Mouse (Mus musculus): ENCODE measurements around the gene 1600012H06Rik. TPM values are rescaled to one million over a fixed set of nuclear protein-coding genes. Genes with fewer than 3 reads are reported as not detected.
"Not testable (repeated sequence)": the region's sequence is repeated elsewhere in the genome, so short reads cannot be mapped to it uniquely, and the experiment has no call there.

The 1600012H06Rik gene
- polyA plus RNA-seq (2016; fragmentation: Nextera tagmentation; extraction: Ambion mirVana): 37.5 and 39.5 TPM in 2 replicates

- peak; percentile 99 for ATAC-seq (ENCODE audit: low FRiP score)
- peak within 1 kb of the TSS; percentile 70 for H3K27ac ChIP-seq
- peak within 1 kb of the TSS; percentile 84 for H3K9ac ChIP-seq
- peaks cover 10% of the 10 kb centered on the region for H3K36me3 ChIP-seq
- H3K4me3 ChIP-seq: peak within 1 kb of the TSS; percentile 78
- peaks cover 17% of the 10 kb centered on the region for H3K4me1 ChIP-seq
- WGBS: under 1% methylated on average over 53 of the region's 54 CpGs
- peak within 1 kb of the TSS; percentile 84 for H3K4me2 ChIP-seq (replicated peaks)
- no peaks in the 10 kb centered on the region for H3K27me3 ChIP-seq
- no peaks in the 10 kb centered on the region for H3K9me3 ChIP-seq (replicated peaks)
Observed at GRCm38 (mm10) chr17:14943009-14943728, at the start of gene 1600012H06Rik, which contains the start of gene Wdr27. TSS of gene 1600012H06Rik (plus strand) at chr17:14943184. TSS of gene Wdr27 (minus strand) at chr17:14943158.

DNA sequence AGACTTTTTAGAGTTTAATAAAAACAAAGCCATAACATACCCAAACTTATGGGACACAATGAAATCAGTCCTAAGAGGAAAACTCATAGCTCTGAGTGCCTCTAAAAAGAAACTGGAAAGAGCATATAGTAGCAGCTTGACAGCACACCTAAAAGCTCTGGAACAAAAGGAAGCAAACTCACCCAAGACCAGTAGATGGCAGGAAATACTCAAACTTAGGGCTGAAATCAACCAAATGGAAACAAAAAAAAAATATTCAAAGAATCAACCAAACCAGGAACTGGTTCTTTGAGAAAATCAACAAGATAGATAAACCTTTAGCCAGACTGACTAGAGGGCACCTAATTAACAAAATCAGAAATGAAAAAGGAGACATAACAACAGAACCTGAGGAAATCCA, 47.9 kb upstream of the 1600012H06Rik start:
- not testable (repeated sequence) for H3K4me1 ChIP-seq; H3K4me3 ChIP-seq; H3K27me3 ChIP-seq; H3K9me3 ChIP-seq (replicated peaks); H3K36me3 ChIP-seq; H3K27ac ChIP-seq; H3K4me2 ChIP-seq (replicated peaks); ATAC-seq (ENCODE audit: low FRiP score); H3K9ac ChIP-seq

DNA sequence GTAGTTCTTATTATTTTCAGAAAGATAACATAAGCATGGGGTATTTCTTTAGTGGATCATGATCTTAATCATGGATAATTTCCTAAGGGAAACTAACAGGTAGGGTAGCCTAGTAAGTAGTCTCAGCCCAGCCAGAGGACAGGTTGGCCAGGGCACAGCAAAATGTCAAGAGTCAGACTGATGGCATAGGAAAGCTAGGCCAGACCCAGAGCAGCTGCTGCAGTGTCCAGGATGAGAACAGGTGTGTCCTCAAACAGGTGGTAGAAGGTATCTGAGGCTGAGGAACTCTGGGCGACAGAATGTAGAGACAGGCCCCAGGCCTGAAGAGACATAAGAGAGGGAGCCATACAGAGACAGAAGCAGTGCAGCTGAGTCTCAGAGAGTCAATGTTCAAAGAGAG, 44.0 kb upstream of the 1600012H06Rik start:
- Histone ChIP-seq H3K27me3 (no peaks in the 10 kb centered on the region), H3K4me3 (no peak overlapping the region), H3K4me2 (replicated peaks) (no peak overlapping the region), H3K9me3 (replicated peaks) (no peaks in the 10 kb centered on the region), H3K4me1 (no peaks in the 10 kb centered on the region), H3K36me3 (no peaks in the 10 kb centered on the region), H3K9ac (no peak overlapping the region), H3K27ac (no peak overlapping the region)
- ATAC-seq (ENCODE audit: low FRiP score): no peak
- WGBS: 71% methylated on average over 1 of the region's 1 CpGs

- no peaks in the 10 kb centered on the region for H3K36me3 ChIP-seq
- WGBS: 79% methylated on average over 3 of the region's 3 CpGs
- H3K4me3 ChIP-seq: no peak overlapping the region
- no peaks in the 10 kb centered on the region for H3K9me3 ChIP-seq (replicated peaks)
- H3K9ac ChIP-seq: no peak overlapping the region
- H3K4me1 ChIP-seq: no peaks in the 10 kb centered on the region
- ATAC-seq (ENCODE audit: low FRiP score): no peak
- H3K27ac ChIP-seq: no peak overlapping the region
- H3K27me3 ChIP-seq: no peaks in the 10 kb centered on the region
- H3K4me2 ChIP-seq (replicated peaks): no peak overlapping the region
Observed at GRCm38 (mm10) chr17:14903212-14903611, 39.8 kb upstream of the 1600012H06Rik start.

- H3K4me2 ChIP-seq (replicated peaks): no peak overlapping the region
Observed at GRCm38 (mm10) chr17:14904206-14904605, 38.8 kb upstream of the 1600012H06Rik start.

DNA sequence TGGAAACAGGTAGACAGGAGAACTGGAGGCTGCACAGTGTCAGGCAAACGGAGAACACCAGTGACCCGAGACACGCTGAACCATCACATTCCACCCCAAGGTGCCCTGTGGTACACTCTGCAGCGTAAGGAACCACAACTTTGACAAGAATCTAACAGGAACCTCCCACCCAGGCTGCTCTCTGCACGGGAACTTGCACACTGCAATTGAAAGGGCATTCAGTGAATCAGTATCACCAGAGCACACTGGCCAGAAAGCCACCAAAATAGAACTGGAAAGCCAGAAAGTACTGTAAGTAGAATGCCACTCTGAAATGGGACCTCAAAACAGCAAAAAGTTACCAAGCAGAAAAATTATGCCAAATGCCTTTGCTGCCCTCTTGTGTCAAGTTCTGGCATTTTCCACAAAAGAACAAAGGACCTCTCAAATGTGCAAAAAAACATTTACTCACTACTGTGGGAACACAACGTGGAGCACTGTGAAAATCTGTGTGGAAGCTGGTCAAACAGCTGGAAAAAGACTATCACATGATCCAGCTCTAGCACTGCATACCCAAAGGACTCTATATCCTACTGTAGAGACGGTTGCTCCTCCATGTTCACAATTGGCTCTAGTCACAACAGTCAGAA, 38.2 kb upstream of the 1600012H06Rik start:
- no peaks in the 10 kb centered on the region for H3K4me1 ChIP-seq
- no peaks in the 10 kb centered on the region for H3K36me3 ChIP-seq
- no peak overlapping the region for H3K27ac ChIP-seq
- H3K27me3 ChIP-seq: no peaks in the 10 kb centered on the region
- WGBS: 57% methylated on average over 7 of the region's 7 CpGs
- H3K4me3 ChIP-seq: no peak overlapping the region
- H3K9ac ChIP-seq: no peak overlapping the region
- H3K9me3 ChIP-seq (replicated peaks): no peaks in the 10 kb centered on the region
- ATAC-seq (ENCODE audit: low FRiP score): peak; percentile 57
- no peak overlapping the region for H3K4me2 ChIP-seq (replicated peaks)

More at GRCm38 (mm10) chr17:14904206-14904605, 38.8 kb upstream of the 1600012H06Rik start:
- Histone ChIP-seq H3K4me3 (no peak overlapping the region), H3K9me3 (replicated peaks) (no peaks in the 10 kb centered on the region), H3K9ac (no peak overlapping the region), H3K27me3 (no peaks in the 10 kb centered on the region), H3K36me3 (no peaks in the 10 kb centered on the region), H3K4me1 (no peaks in the 10 kb centered on the region), H3K27ac (no peak overlapping the region)
- ATAC-seq (ENCODE audit: low FRiP score): peak; percentile 53
- 90% methylated on average over 6 of the region's 6 CpGs for WGBS

- no peak for ATAC-seq (ENCODE audit: low FRiP score)
- Histone ChIP-seq H3K4me3 (no peak overlapping the region), H3K36me3 (no peaks in the 10 kb centered on the region), H3K27ac (no peak overlapping the region), H3K9ac (0 out of 2 replicates have a peak overlapping the region, but pooled peaks have one; percentile 10), H3K27me3 (no peaks in the 10 kb centered on the region), H3K4me1 (no peaks in the 10 kb centered on the region), H3K9me3 (replicated peaks) (no peaks in the 10 kb centered on the region), H3K4me2 (replicated peaks) (no peak overlapping the region)
- 27% methylated on average over 1 of the region's 1 CpGs for WGBS
Observed at GRCm38 (mm10) chr17:14906611-14907010, 36.4 kb upstream of the 1600012H06Rik start.

GRCm38 (mm10) chr17:14907136-14907535, 35.8 kb upstream of the 1600012H06Rik start:
- Histone ChIP-seq H3K4me1 (no peaks in the 10 kb centered on the region), H3K36me3 (no peaks in the 10 kb centered on the region), H3K4me3 (no peak overlapping the region), H3K27ac (no peak overlapping the region), H3K4me2 (replicated peaks) (no peak overlapping the region), H3K9ac (no peak overlapping the region), H3K9me3 (replicated peaks) (no peaks in the 10 kb centered on the region), H3K27me3 (no peaks in the 10 kb centered on the region)
- no peak for ATAC-seq (ENCODE audit: low FRiP score)
- WGBS: 77% methylated on average over 12 of the region's 12 CpGs

- 87% methylated on average over 5 of the region's 5 CpGs for WGBS
- Histone ChIP-seq H3K27me3 (no peaks in the 10 kb centered on the region), H3K4me1 (no peaks in the 10 kb centered on the region), H3K4me3 (no peak overlapping the region), H3K4me2 (replicated peaks) (no peak overlapping the region), H3K9me3 (replicated peaks) (no peaks in the 10 kb centered on the region), H3K27ac (no peak overlapping the region), H3K9ac (no peak overlapping the region), H3K36me3 (no peaks in the 10 kb centered on the region)
- ATAC-seq (ENCODE audit: low FRiP score): no peak
Observed at GRCm38 (mm10) chr17:14909331-14909730, 33.7 kb upstream of the 1600012H06Rik start.

DNA sequence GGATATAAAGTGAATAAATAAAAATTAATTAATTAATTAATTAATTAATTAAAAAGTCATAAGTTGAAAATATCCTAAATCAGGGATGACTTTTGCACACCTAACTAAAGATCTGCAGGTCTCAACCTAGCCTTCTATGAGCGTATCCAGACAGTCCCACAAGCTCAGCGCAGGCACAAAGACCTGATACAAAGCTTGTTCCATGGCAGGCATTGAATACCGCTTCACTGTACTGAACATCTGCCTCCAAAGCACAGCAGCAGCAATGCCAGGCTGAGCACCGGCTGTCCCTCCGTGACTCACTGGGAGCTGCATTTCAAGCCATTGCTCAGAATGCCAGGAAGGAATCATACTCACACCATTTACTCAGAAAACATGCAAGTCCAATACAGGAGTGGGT, 32.2 kb upstream of the 1600012H06Rik start:
- no peaks in the 10 kb centered on the region for H3K4me1 ChIP-seq
- H3K9ac ChIP-seq: no peak overlapping the region
- no peak overlapping the region for H3K4me2 ChIP-seq (replicated peaks)
- no peaks in the 10 kb centered on the region for H3K9me3 ChIP-seq (replicated peaks)
- no peak for ATAC-seq (ENCODE audit: low FRiP score)
- 92% methylated on average over 5 of the region's 5 CpGs for WGBS
- H3K27me3 ChIP-seq: no peaks in the 10 kb centered on the region
- H3K27ac ChIP-seq: no peak overlapping the region
- H3K36me3 ChIP-seq: no peaks in the 10 kb centered on the region
- no peak overlapping the region for H3K4me3 ChIP-seq

DNA sequence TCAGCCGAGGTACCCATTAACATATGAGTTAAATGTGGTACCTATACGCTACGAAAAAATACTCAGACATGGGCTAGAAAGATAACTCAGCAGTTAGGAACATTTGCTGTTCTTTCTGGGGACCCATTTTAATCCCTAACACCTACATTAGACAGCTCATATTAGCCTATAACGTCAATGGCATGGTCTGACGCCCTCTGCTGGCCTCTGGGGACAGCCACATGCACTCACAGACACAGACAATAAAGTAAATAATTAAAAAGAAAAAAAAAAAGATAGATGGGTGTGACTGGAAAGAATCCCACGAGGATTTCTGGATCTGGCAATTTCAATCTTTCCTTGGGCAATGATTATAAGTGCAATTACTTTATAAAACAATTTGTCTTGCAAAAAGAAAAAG, 30.6 kb upstream of the 1600012H06Rik start:
- no peak overlapping the region for H3K9ac ChIP-seq
- no peak overlapping the region for H3K4me2 ChIP-seq (replicated peaks)
- no peak overlapping the region for H3K27ac ChIP-seq
- WGBS: 50% methylated on average over 6 of the region's 6 CpGs
- H3K4me1 ChIP-seq: no peaks in the 10 kb centered on the region
- no peaks in the 10 kb centered on the region for H3K27me3 ChIP-seq
- H3K9me3 ChIP-seq (replicated peaks): no peaks in the 10 kb centered on the region
- no peak for ATAC-seq (ENCODE audit: low FRiP score)
- H3K4me3 ChIP-seq: no peak overlapping the region
- no peaks in the 10 kb centered on the region for H3K36me3 ChIP-seq

GRCm38 (mm10) chr17:14912981-14913380, 30.0 kb upstream of the 1600012H06Rik start:
- H3K4me3 ChIP-seq: no peak overlapping the region
- no peaks in the 10 kb centered on the region for H3K4me1 ChIP-seq
- no peak for ATAC-seq (ENCODE audit: low FRiP score)
- no peaks in the 10 kb centered on the region for H3K9me3 ChIP-seq (replicated peaks)
- no peaks in the 10 kb centered on the region for H3K27me3 ChIP-seq
- no peaks in the 10 kb centered on the region for H3K36me3 ChIP-seq
- no peak overlapping the region for H3K9ac ChIP-seq
- 86% methylated on average over 8 of the region's 8 CpGs for WGBS
- no peak overlapping the region for H3K4me2 ChIP-seq (replicated peaks)
- H3K27ac ChIP-seq: no peak overlapping the region

GRCm38 (mm10) chr17:14914401-14914800, 28.6 kb upstream of the 1600012H06Rik start:
- Histone ChIP-seq H3K27me3 (no peaks in the 10 kb centered on the region), H3K4me3 (no peak overlapping the region), H3K4me2 (replicated peaks) (no peak overlapping the region), H3K27ac (no peak overlapping the region), H3K9me3 (replicated peaks) (no peaks in the 10 kb centered on the region), H3K36me3 (no peaks in the 10 kb centered on the region), H3K9ac (no peak overlapping the region), H3K4me1 (no peaks in the 10 kb centered on the region)
- 82% methylated on average over 4 of the region's 4 CpGs for WGBS
- no peak for ATAC-seq (ENCODE audit: low FRiP score)
